Mouse (Mus musculus): ENCODE measurements around the gene Cyp3a13. TPM values are rescaled to one million over a fixed set of nuclear protein-coding genes. Genes with fewer than 3 reads are reported as not detected.
A peak's percentile ranks its signal among the peaks of the same experiment; 100 is the strongest.
"Not testable (repeated sequence)": the region's sequence is repeated elsewhere in the genome, so short reads cannot be mapped to it uniquely, and the experiment has no call there.

Cyp3a13 gene
- total RNA-seq, 1 experiment, result 0.31 TPM

DNA sequence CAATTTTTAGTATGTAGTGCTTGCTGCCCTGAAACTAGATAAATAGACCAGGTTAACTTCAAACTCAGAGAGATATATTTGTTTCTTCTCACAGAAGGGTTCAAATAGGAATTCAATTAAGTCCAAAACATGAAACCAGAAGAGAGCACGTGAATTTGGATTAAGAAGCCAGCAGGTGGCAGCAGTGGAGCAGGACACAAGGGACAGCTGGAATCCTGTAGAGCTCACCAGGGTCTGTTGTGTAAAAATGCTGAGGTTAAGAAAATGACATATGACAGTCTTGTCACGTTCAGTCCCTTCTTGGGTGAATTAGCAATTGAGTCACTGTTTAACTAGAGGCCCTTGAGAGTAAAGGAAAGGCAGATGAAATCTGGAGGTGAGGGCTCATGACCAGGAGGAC, 35.5 kb downstream of the Cyp3a13 start:
- Histone ChIP-seq H3K4me3 (ENCODE audit: insufficient read depth in 1 of 2, low read depth in 1 of 2, low read length in 2 of 2, poor library complexity in 1 of 2, severe bottlenecking in 1 of 2) (no peak overlapping the region), H3K9me3 (ENCODE audit: control insufficient read depth, insufficient read depth, low read depth, low read length) (no peaks in the 10 kb centered on the region), H3K36me3 (ENCODE audit: control insufficient read depth, insufficient read depth, low read length, poor library complexity, severe bottlenecking) (no peaks in the 10 kb centered on the region), H3K9ac (ENCODE audit: insufficient read depth, low read depth, low read length, poor library complexity, severe bottlenecking) (no peak overlapping the region), H3K4me1 (ENCODE audit: control insufficient read depth in 2 of 2, insufficient read depth in 2 of 2, low read length in 2 of 2, poor library complexity in 1 of 2) (no peaks in the 10 kb centered on the region), H3K27ac (ENCODE audit: insufficient read depth, low read depth, low read length, poor library complexity, severe bottlenecking) (no peak overlapping the region)
- peak; percentile 88 for TF ChIP-seq ZC3H11A (IDR thresholded peaks at IDR 0.05; ENCODE audit: borderline replicate concordance, low read depth, low read length)
- no peak for TF ChIP-seq ZNF384 (IDR thresholded peaks at IDR 0.05; ENCODE audit: low read depth, low read length)
- no peak for TF ChIP-seq CHD2 (IDR thresholded peaks at IDR 0.05; ENCODE audit: low read depth, low read length)
- TF ChIP-seq MAFK (IDR thresholded peaks at IDR 0.05; ENCODE audit: insufficient read depth, low read depth, low read length), result peak; percentile 51; the same call in 1 of the 2 replicates
- peak; percentile 67 for DNase-seq (ENCODE audit: low read depth, low spot score)
- in situ Hi-C loops (cut with MboI; ENCODE audit: low sequenced_read_pairs in 2 of 2, unreplicated experiment in 2 of 2), result loop anchor here in 1 of 2 experiments (10.0 kb wide), 1 partner anchor 89 kb away; no protein-coding TSS in a partner anchor

- Histone ChIP-seq H3K9me3 (ENCODE audit: control insufficient read depth, insufficient read depth, low read depth, low read length) (no peaks in the 10 kb centered on the region), H3K9ac (ENCODE audit: insufficient read depth, low read depth, low read length, poor library complexity, severe bottlenecking) (no peak overlapping the region), H3K4me1 (ENCODE audit: control insufficient read depth in 2 of 2, insufficient read depth in 2 of 2, low read length in 2 of 2, poor library complexity in 1 of 2) (no peaks in the 10 kb centered on the region), H3K4me3 (ENCODE audit: insufficient read depth in 1 of 2, low read depth in 1 of 2, low read length in 2 of 2, poor library complexity in 1 of 2, severe bottlenecking in 1 of 2) (no peak overlapping the region), H3K27ac (ENCODE audit: insufficient read depth, low read depth, low read length, poor library complexity, severe bottlenecking) (no peak overlapping the region), H3K36me3 (ENCODE audit: control insufficient read depth, insufficient read depth, low read length, poor library complexity, severe bottlenecking) (no peaks in the 10 kb centered on the region)
- TF ChIP-seq ZNF384 (IDR thresholded peaks at IDR 0.05; ENCODE audit: low read depth, low read length) (no peak), ZC3H11A (IDR thresholded peaks at IDR 0.05; ENCODE audit: borderline replicate concordance, low read depth, low read length) (no peak), HCFC1 (IDR thresholded peaks at IDR 0.05; ENCODE audit: borderline replicate concordance, insufficient read depth, low read length) (no peak), CHD2 (IDR thresholded peaks at IDR 0.05; ENCODE audit: low read depth, low read length) (no peak), MAFK (IDR thresholded peaks at IDR 0.05; ENCODE audit: insufficient read depth, low read depth, low read length) (no peak)
- no peak for DNase-seq (ENCODE audit: low read depth, low spot score)
- in situ Hi-C loops (cut with MboI; ENCODE audit: low sequenced_read_pairs in 2 of 2, unreplicated experiment in 2 of 2), result loop anchor here in 1 of 2 experiments (10.0 kb wide), 1 partner anchor 91 kb away; no protein-coding TSS in a partner anchor
Observed at GRCm38 (mm10) chr5:137883345-137883744, 38.1 kb downstream of the Cyp3a13 start.

DNA sequence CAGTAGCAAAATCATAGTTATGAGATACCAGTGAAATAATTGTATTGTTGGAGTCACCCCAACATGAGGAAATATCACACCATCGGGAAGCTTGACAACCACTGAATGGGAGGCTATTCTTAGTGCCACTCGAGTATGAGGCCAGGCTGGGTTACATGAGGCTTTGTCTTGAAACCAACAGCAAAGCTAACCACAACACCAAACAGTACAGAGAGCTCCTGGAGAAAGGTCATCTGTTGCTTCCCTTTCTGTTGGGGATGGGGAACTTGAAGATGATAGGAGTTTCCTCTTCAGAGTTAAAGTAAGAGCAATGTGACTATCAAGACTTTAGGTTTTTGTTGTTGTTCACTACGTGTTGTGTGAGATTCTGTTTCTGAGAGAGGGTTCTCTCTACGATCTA, 38.5 kb downstream of the Cyp3a13 start:
- no peaks in the 10 kb centered on the region for H3K4me1 ChIP-seq (ENCODE audit: control insufficient read depth in 2 of 2, insufficient read depth in 2 of 2, low read length in 2 of 2, poor library complexity in 1 of 2)
- TF ChIP-seq ZC3H11A (IDR thresholded peaks at IDR 0.05; ENCODE audit: borderline replicate concordance, low read depth, low read length), result no peak
- TF ChIP-seq ZNF384 (IDR thresholded peaks at IDR 0.05; ENCODE audit: low read depth, low read length), result no peak
- no peak for TF ChIP-seq CHD2 (IDR thresholded peaks at IDR 0.05; ENCODE audit: low read depth, low read length)
- no peak for TF ChIP-seq MAFK (IDR thresholded peaks at IDR 0.05; ENCODE audit: insufficient read depth, low read depth, low read length)
- TF ChIP-seq HCFC1 (IDR thresholded peaks at IDR 0.05; ENCODE audit: borderline replicate concordance, insufficient read depth, low read length), result no peak
- no peaks in the 10 kb centered on the region for H3K9me3 ChIP-seq (ENCODE audit: control insufficient read depth, insufficient read depth, low read depth, low read length)
- DNase-seq (ENCODE audit: low read depth, low spot score), result no peak
- no peaks in the 10 kb centered on the region for H3K36me3 ChIP-seq (ENCODE audit: control insufficient read depth, insufficient read depth, low read length, poor library complexity, severe bottlenecking)
- H3K9ac ChIP-seq (ENCODE audit: insufficient read depth, low read depth, low read length, poor library complexity, severe bottlenecking), result no peak overlapping the region
- H3K4me3 ChIP-seq (ENCODE audit: insufficient read depth in 1 of 2, low read depth in 1 of 2, low read length in 2 of 2, poor library complexity in 1 of 2, severe bottlenecking in 1 of 2), result no peak overlapping the region
- in situ Hi-C loops (cut with MboI; ENCODE audit: low sequenced_read_pairs in 2 of 2, unreplicated experiment in 2 of 2), result loop anchor here in 1 of 2 experiments (10.0 kb wide), 1 partner anchor 92 kb away; no protein-coding TSS in a partner anchor
- no peak overlapping the region for H3K27ac ChIP-seq (ENCODE audit: insufficient read depth, low read depth, low read length, poor library complexity, severe bottlenecking)

DNA sequence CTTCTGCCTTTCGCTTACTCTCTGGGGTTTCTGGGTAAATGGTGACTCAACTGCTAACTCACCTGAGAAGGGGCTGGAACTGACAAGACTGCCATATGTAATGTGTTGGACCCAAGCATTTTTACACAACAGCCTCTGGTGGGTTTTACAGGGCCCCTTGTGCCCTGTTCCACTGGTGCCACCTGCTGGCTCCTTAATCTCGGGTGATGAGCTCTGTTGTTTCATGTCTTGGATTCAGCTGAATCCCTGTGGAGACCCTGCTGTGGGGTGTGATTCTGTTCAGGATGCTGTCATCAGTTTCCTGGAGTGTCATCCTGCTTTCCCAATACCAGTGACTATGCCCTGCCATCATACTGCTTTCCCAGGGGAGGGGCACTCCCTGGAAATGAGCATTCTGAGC, 43.6 kb downstream of the Cyp3a13 start:
- TF ChIP-seq ZC3H11A (IDR thresholded peaks at IDR 0.05; ENCODE audit: borderline replicate concordance, low read depth, low read length) (no peak), HCFC1 (IDR thresholded peaks at IDR 0.05; ENCODE audit: borderline replicate concordance, insufficient read depth, low read length) (no peak), CHD2 (IDR thresholded peaks at IDR 0.05; ENCODE audit: low read depth, low read length) (no peak), MAFK (IDR thresholded peaks at IDR 0.05; ENCODE audit: insufficient read depth, low read depth, low read length) (no peak), ZNF384 (IDR thresholded peaks at IDR 0.05; ENCODE audit: low read depth, low read length) (no peak)
- Histone ChIP-seq H3K9ac (ENCODE audit: insufficient read depth, low read depth, low read length, poor library complexity, severe bottlenecking) (no peak overlapping the region), H3K9me3 (ENCODE audit: control insufficient read depth, insufficient read depth, low read depth, low read length) (no peaks in the 10 kb centered on the region), H3K27ac (ENCODE audit: insufficient read depth, low read depth, low read length, poor library complexity, severe bottlenecking) (no peak overlapping the region), H3K4me1 (ENCODE audit: control insufficient read depth in 2 of 2, insufficient read depth in 2 of 2, low read length in 2 of 2, poor library complexity in 1 of 2) (no peaks in the 10 kb centered on the region), H3K36me3 (ENCODE audit: control insufficient read depth, insufficient read depth, low read length, poor library complexity, severe bottlenecking) (no peaks in the 10 kb centered on the region), H3K4me3 (ENCODE audit: insufficient read depth in 1 of 2, low read depth in 1 of 2, low read length in 2 of 2, poor library complexity in 1 of 2, severe bottlenecking in 1 of 2) (no peak overlapping the region)
- in situ Hi-C loops (cut with MboI; ENCODE audit: low sequenced_read_pairs in 2 of 2, unreplicated experiment in 2 of 2), result no loop called here
- DNase-seq (ENCODE audit: low read depth, low spot score), result no peak

GRCm38 (mm10) chr5:137875054-137875453, 46.4 kb downstream of the Cyp3a13 start:
- Histone ChIP-seq H3K4me3 (ENCODE audit: insufficient read depth in 1 of 2, low read depth in 1 of 2, low read length in 2 of 2, poor library complexity in 1 of 2, severe bottlenecking in 1 of 2) (no peak overlapping the region), H3K9ac (ENCODE audit: insufficient read depth, low read depth, low read length, poor library complexity, severe bottlenecking) (no peak overlapping the region), H3K27ac (ENCODE audit: insufficient read depth, low read depth, low read length, poor library complexity, severe bottlenecking) (no peak overlapping the region), H3K4me1 (ENCODE audit: control insufficient read depth in 2 of 2, insufficient read depth in 2 of 2, low read length in 2 of 2, poor library complexity in 1 of 2) (no peaks in the 10 kb centered on the region), H3K9me3 (ENCODE audit: control insufficient read depth, insufficient read depth, low read depth, low read length) (no peaks in the 10 kb centered on the region), H3K36me3 (ENCODE audit: control insufficient read depth, insufficient read depth, low read length, poor library complexity, severe bottlenecking) (no peaks in the 10 kb centered on the region)
- in situ Hi-C loops (cut with MboI; ENCODE audit: low sequenced_read_pairs in 2 of 2, unreplicated experiment in 2 of 2), result no loop called here
- DNase-seq (ENCODE audit: low read depth, low spot score), result no peak
- no peak for TF ChIP-seq HCFC1 (IDR thresholded peaks at IDR 0.05; ENCODE audit: borderline replicate concordance, insufficient read depth, low read length)
- no peak for TF ChIP-seq MAFK (IDR thresholded peaks at IDR 0.05; ENCODE audit: insufficient read depth, low read depth, low read length)
- TF ChIP-seq CHD2 (IDR thresholded peaks at IDR 0.05; ENCODE audit: low read depth, low read length), result no peak
- TF ChIP-seq ZC3H11A (IDR thresholded peaks at IDR 0.05; ENCODE audit: borderline replicate concordance, low read depth, low read length), result no peak
- TF ChIP-seq ZNF384 (IDR thresholded peaks at IDR 0.05; ENCODE audit: low read depth, low read length), result no peak

DNA sequence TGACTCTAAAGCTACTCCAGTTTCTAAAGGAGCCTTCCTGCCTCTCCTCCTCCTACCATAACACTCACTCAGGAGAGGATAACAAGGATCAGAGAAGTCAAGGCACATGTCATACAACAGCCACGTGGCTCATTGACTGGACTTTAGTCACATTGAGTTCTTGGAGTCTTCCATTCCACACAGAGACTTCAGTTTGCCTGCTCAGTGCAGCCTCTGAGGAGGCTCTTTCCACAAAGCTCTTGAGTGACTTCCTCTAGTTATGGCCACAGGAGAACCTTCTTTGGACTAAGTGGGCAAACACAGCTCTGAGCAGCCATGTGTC, 49.1 kb downstream of the Cyp3a13 start:
- H3K4me3 ChIP-seq (ENCODE audit: insufficient read depth in 1 of 2, low read depth in 1 of 2, low read length in 2 of 2, poor library complexity in 1 of 2, severe bottlenecking in 1 of 2); in situ Hi-C loops (cut with MboI; ENCODE audit: low sequenced_read_pairs in 2 of 2, unreplicated experiment in 2 of 2); H3K27ac ChIP-seq (ENCODE audit: insufficient read depth, low read depth, low read length, poor library complexity, severe bottlenecking); H3K9ac ChIP-seq (ENCODE audit: insufficient read depth, low read depth, low read length, poor library complexity, severe bottlenecking); H3K4me1 ChIP-seq (ENCODE audit: control insufficient read depth in 2 of 2, insufficient read depth in 2 of 2, low read length in 2 of 2, poor library complexity in 1 of 2); H3K36me3 ChIP-seq (ENCODE audit: control insufficient read depth, insufficient read depth, low read length, poor library complexity, severe bottlenecking); H3K9me3 ChIP-seq (ENCODE audit: control insufficient read depth, insufficient read depth, low read depth, low read length); DNase-seq (ENCODE audit: low read depth, low spot score): not testable (repeated sequence)
